Mouse (Mus musculus) CH12.LX (cell line): ENCODE measurements around the gene Capn2. TPM values are rescaled to one million over a fixed set of nuclear protein-coding genes. Genes with fewer than 3 reads are reported as not detected.

ENCODE experiments used
- DNase-seq: peaks from one replicate; pipeline ENCODE4 v3.0.0-alpha.2; 2013; ENCODE audit errors: extremely low read depth
- H3K27ac ChIP-seq: 2 replicates; pipeline ENCODE4 v1.5.1; 2012; ENCODE audit warnings: low read depth, mild to moderate bottlenecking, control low read depth, moderate library complexity; ENCODE audit not compliant: insufficient read depth
- H3K27me3 ChIP-seq: replicated peaks from 2 replicates; pipeline ENCODE3; 2012; ENCODE audit warnings: inconsistent platforms
- H3K36me3 ChIP-seq, 2 experiments: replicated peaks in 1 of 2; 2 replicates each; pipeline versions ENCODE3 to v1.6.1; 2012; ENCODE audit warnings: inconsistent platforms in 1 of 2, low read length in 1 of 2, mild to moderate bottlenecking in 1 of 2, mixed read lengths in 1 of 2, moderate library complexity in 1 of 2; ENCODE audit not compliant: control insufficient read depth in 1 of 2, insufficient read depth in 1 of 2
- H3K4me1 ChIP-seq, 2 experiments: 2 replicates each; pipeline ENCODE4 v1.6.1; 2012; ENCODE audit warnings: inconsistent platforms in 1 of 2, moderate library complexity in 1 of 2; ENCODE audit not compliant: insufficient read depth in 2 of 2, control insufficient read depth in 1 of 2
- H3K4me2 ChIP-seq: 2 replicates; pipeline ENCODE4 v1.6.1; 2012; ENCODE audit warnings: low read depth, mild to moderate bottlenecking, control low read depth; ENCODE audit not compliant: poor library complexity, insufficient read depth, severe bottlenecking
- H3K4me3 ChIP-seq, 3 experiments: fragments of 150-350 bp in 1 of 3; sonication (generic) in 1 of 3; replicated peaks in 1 of 3; 2 replicates each; pipeline versions ENCODE3 to v1.5.1; 2011 to 2012; ENCODE audit warnings: low read depth in 2 of 3, low read length in 2 of 3, mild to moderate bottlenecking in 2 of 3, moderate library complexity in 2 of 3, control low read depth in 1 of 3, improper control_type of control experiment in 1 of 3, inconsistent platforms in 1 of 3, mixed read lengths in 1 of 3; ENCODE audit not compliant: poor library complexity in 1 of 3
- H3K79me2 ChIP-seq: replicated peaks from 2 replicates; pipeline ENCODE4 v1.6.1; 2012; ENCODE audit warnings: mild to moderate bottlenecking, moderate library complexity; ENCODE audit not compliant: control insufficient read depth, poor library complexity, insufficient read depth, severe bottlenecking; ENCODE audit errors: extremely low read depth
- H3K9ac ChIP-seq: 2 replicates; pipeline ENCODE4 v1.6.1; 2012; ENCODE audit warnings: low read depth, mild to moderate bottlenecking, control low read depth, moderate library complexity; ENCODE audit not compliant: insufficient read depth
- H3K9me3 ChIP-seq: replicated peaks from 2 replicates; pipeline ENCODE3; 2012; ENCODE audit warnings: low read length, inconsistent platforms, mixed read lengths
- CHD2 ChIP-seq: IDR thresholded peaks from 2 replicates; pipeline ENCODE4 v1.6.1; 2011; ENCODE audit warnings: low read length, improper control_type of control experiment
- CTCF ChIP-seq, 2 experiments: IDR thresholded peaks in 1 of 2; conservative IDR thresholded peaks in 1 of 2; 2 replicates each; pipeline ENCODE4 v1.5.1; 2011 to 2012; ENCODE audit warnings: low read depth in 2 of 2, low read length in 2 of 2, improper control_type of control experiment in 1 of 2, inconsistent platforms in 1 of 2, mild to moderate bottlenecking in 1 of 2, moderate library complexity in 1 of 2
- E2F4 ChIP-seq: IDR thresholded peaks from 2 replicates; pipeline ENCODE4 v1.6.1; 2011; ENCODE audit warnings: low read depth, low read length, improper control_type of control experiment; ENCODE audit not compliant: insufficient replicate concordance
- ELF1 ChIP-seq: IDR thresholded peaks from 2 replicates; pipeline ENCODE4 v1.6.1; 2014; ENCODE audit warnings: low read depth, mild to moderate bottlenecking, inconsistent platforms, low read length, improper control_type of control experiment
- GABPA ChIP-seq: IDR thresholded peaks from 2 replicates; pipeline ENCODE4 v1.6.1; 2012; ENCODE audit warnings: low read depth, low read length, improper control_type of control experiment, inconsistent platforms; ENCODE audit not compliant: insufficient replicate concordance
- IRF4 ChIP-seq: IDR thresholded peaks from 2 replicates; pipeline ENCODE4 v1.6.1; 2014; ENCODE audit warnings: low read depth, mild to moderate bottlenecking, inconsistent platforms, low read length, improper control_type of control experiment
- JUN ChIP-seq: IDR thresholded peaks from 2 replicates; pipeline ENCODE4 v1.6.1; 2011; ENCODE audit warnings: low read depth, mild to moderate bottlenecking, low read length, improper control_type of control experiment, moderate library complexity; ENCODE audit not compliant: insufficient read depth
- JUND ChIP-seq: conservative IDR thresholded peaks from 2 replicates; pipeline ENCODE4 v1.6.1; 2011; ENCODE audit warnings: low read depth, low read length, improper control_type of control experiment
- MAX ChIP-seq: IDR thresholded peaks from 2 replicates; pipeline ENCODE4 v1.6.1; 2011; ENCODE audit warnings: low read length, improper control_type of control experiment
- MAZ ChIP-seq: IDR thresholded peaks from 2 replicates; pipeline ENCODE4 v1.6.1; 2012; ENCODE audit warnings: low read depth, mild to moderate bottlenecking, inconsistent platforms, low read length, improper control_type of control experiment, moderate library complexity
- MEF2A ChIP-seq: IDR thresholded peaks from 2 replicates; pipeline ENCODE4 v1.6.1; 2014; ENCODE audit warnings: low read depth, mild to moderate bottlenecking, inconsistent platforms, low read length, improper control_type of control experiment, borderline replicate concordance
- PAX5 ChIP-seq: IDR thresholded peaks from 2 replicates; pipeline ENCODE4 v1.6.1; 2012; ENCODE audit warnings: low read length, inconsistent platforms, mixed read lengths
- POLR2AphosphoS2 ChIP-seq: IDR thresholded peaks from 2 replicates; pipeline ENCODE4 v1.6.1; 2011; ENCODE audit warnings: low read depth, low read length, improper control_type of control experiment
- SIN3A ChIP-seq: IDR thresholded peaks from 2 replicates; pipeline ENCODE4 v1.6.1; 2012; ENCODE audit warnings: low read length, improper control_type of control experiment, inconsistent platforms
- TBP ChIP-seq: conservative IDR thresholded peaks from 2 replicates; pipeline ENCODE4 v1.6.1; 2011; ENCODE audit warnings: low read depth, low read length, improper control_type of control experiment
- UBTF ChIP-seq: IDR thresholded peaks from 2 replicates; pipeline ENCODE4 v1.6.1; 2012; ENCODE audit warnings: low read depth, mild to moderate bottlenecking, inconsistent platforms, low read length, improper control_type of control experiment, moderate library complexity
- ZMIZ1 ChIP-seq: IDR thresholded peaks from 2 replicates; pipeline ENCODE4 v1.6.1; 2012; ENCODE audit warnings: low read depth, mild to moderate bottlenecking, inconsistent platforms, low read length, improper control_type of control experiment
- ZNF384 ChIP-seq: IDR thresholded peaks from 2 replicates; pipeline ENCODE4 v1.6.1; 2012; ENCODE audit warnings: low read depth, low read length, improper control_type of control experiment, inconsistent platforms
- dilution Hi-C: fragments of 300-500 bp; cut with MboI; formaldehyde crosslinking; loops from 2 replicates; pipeline ENCODE4 v1.14.3; 2020; ENCODE audit warnings: low sequenced_read_pairs; ENCODE audit not compliant: extremely low pct_unique_long_range_greater_than_20kb, extremely low pct_ligation_motif_present
- in situ Hi-C: fragments of 300-500 bp; cut with MboI; formaldehyde crosslinking; loops from 3 replicates; pipeline ENCODE4 v1.14.3; 2019; ENCODE audit warnings: low sequenced_read_pairs, low pct_ligation_motif_present, low pct_unique_long_range_greater_than_20kb, mixed read lengths
- polyA plus RNA-seq: library from polyadenylated mRNA; unstranded; fragments of >175 nt; gene quantifications from 2 replicates; pipeline ENCODE4 v1.2.1, GENCODE M21; 2012; ENCODE audit warnings: low read depth; ENCODE audit not compliant: insufficient read length
- total RNA-seq, 2 experiments: library from RNA; depleted of rRNA; stranded (reverse); fragments of 300-350 nt in 1 of 2; fragments of >200 nt in 1 of 2; gene quantifications; 2 replicates each; pipeline ENCODE4 v1.2.3; 2012 to 2014

Capn2 gene
- total and polyA plus RNA-seq, 3 experiments, result 10.9 to 28.1 (median 15.0) TPM

- Histone ChIP-seq H3K4me2 (no peak overlapping the region), H3K9me3 (no peaks in the 10 kb centered on the region), H3K9ac (no peak overlapping the region), H3K36me3 (peaks cover 20 to 36% of the 10 kb centered on the region in 2 experiments), H3K4me3 (no peak overlapping the region), H3K4me1 (peaks cover 7 to 44% of the 10 kb centered on the region in 2 experiments), H3K27ac (no peak overlapping the region), H3K79me2 (no peaks in the 10 kb centered on the region; the same call in 1 of the 2 replicates), H3K27me3 (peaks cover 2% of the 10 kb centered on the region)
- no peak for DNase-seq
- TF ChIP-seq CHD2, result no peak
- TF ChIP-seq CTCF (conservative IDR thresholded peaks at IDR 0.05 in 1 of 2, IDR thresholded peaks at IDR 0.05 in 1 of 2; ENCODE audit: low read depth in 2 of 2, low read length in 2 of 2), result no peak
- no peak for TF ChIP-seq PAX5
- TF ChIP-seq MAZ, result no peak
- TF ChIP-seq MEF2A, result no peak
- TF ChIP-seq UBTF, result no peak
- no peak for TF ChIP-seq JUN
- in situ Hi-C loops, result loop anchor here (25.0 kb wide), 1 partner anchor 626 kb away; no protein-coding TSS in a partner anchor
- dilution Hi-C loops, result no loop called here
Measured at GRCm38 (mm10) chr1:182512901-182513410, 4.5 kb downstream of the Capn2 start.

DNA sequence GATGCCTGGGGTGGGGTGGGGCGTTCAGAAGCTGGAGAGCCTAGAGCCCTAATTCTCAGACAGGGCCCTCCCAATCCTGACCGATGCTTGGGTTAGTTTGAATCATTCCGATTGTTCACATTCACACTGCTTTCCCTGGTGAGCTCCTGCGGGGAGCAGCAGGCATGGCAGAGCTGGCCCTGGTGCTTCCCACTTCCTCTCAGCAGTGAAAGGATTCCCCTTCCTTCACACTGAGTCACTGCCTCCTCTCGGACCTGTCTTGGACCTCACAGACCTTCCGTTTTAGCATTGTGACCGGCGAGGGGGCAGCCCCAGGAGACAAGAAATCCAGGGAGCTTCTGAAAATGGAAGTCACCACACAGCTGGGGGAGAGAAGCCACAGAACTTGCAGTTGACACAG is 5.6 kb downstream of the Capn2 start:
- H3K36me3 ChIP-seq, result peaks cover 20 to 36% of the 10 kb centered on the region in 2 experiments
- TF ChIP-seq GABPA (no peak), E2F4 (no peak), SIN3A (no peak), PAX5 (no peak), JUND (no peak), MAX (no peak), TBP (no peak), IRF4 (no peak), MAZ (no peak), POLR2AphosphoS2 (no peak), ELF1 (no peak), ZMIZ1 (no peak), ZNF384 (no peak), CHD2 (no peak)
- H3K4me3 ChIP-seq, result no peak overlapping the region
- H3K27me3 ChIP-seq, result peaks cover 1% of the 10 kb centered on the region
- no peak for DNase-seq
- no peaks in the 10 kb centered on the region; the same call in 1 of the 2 replicates for H3K79me2 ChIP-seq
- no peaks in the 10 kb centered on the region for H3K9me3 ChIP-seq
- H3K9ac ChIP-seq, result no peak overlapping the region
- dilution Hi-C loops, result no loop called here
- peaks cover 7 to 39% of the 10 kb centered on the region in 2 experiments for H3K4me1 ChIP-seq
- in situ Hi-C loops, result loop anchor here (25.0 kb wide), 1 partner anchor 624 kb away; no protein-coding TSS in a partner anchor
- H3K4me2 ChIP-seq, result no peak overlapping the region
- no peak overlapping the region for H3K27ac ChIP-seq
